Mouse (Mus musculus) thymus, adult 2 months (tissue): ENCODE measurements at regions not wholly inside any gene's neighbourhood (a gene's known extent, or its start where the extent isn't known, plus 50 kb on each side); places are given as distances from the start of the nearest gene placed in this dataset.

ENCODE experiments used
- CTCF ChIP-seq: fragments of 200-500 bp; IDR thresholded peaks from 2 replicates; pipeline ENCODE4 v1.5.1; 2012; ENCODE audit warnings: mild to moderate bottlenecking, control low read depth, low read length, moderate library complexity, borderline replicate concordance; ENCODE audit not compliant: control insufficient read depth, poor library complexity, insufficient read depth; ENCODE audit errors: extremely low read depth
- POLR2A ChIP-seq: fragments of 200-500 bp; IDR thresholded peaks from 2 replicates; pipeline ENCODE4 v1.6.1; 2012; ENCODE audit warnings: mild to moderate bottlenecking, low read length, control low read depth, moderate library complexity; ENCODE audit not compliant: control insufficient read depth, poor library complexity, insufficient read depth; ENCODE audit errors: extremely low read depth

- TF ChIP-seq POLR2A (no peak), CTCF (no peak)
Observed at GRCm38 (mm10) chr4:105285431-105286013, 128.4 kb downstream of the Plpp3 start.
